Mouse (Mus musculus) cerebellum, adult 2 months (tissue): Measurements from ENCODE around the gene Adrb1.

ENCODE experiments used
- CTCF ChIP-seq: fragments of 200-500 bp; IDR thresholded peaks from 2 replicates; pipeline ENCODE4 v1.5.1; 2011; ENCODE audit warnings: low read depth, mild to moderate bottlenecking, control low read depth, low read length, moderate library complexity, borderline replicate concordance; ENCODE audit not compliant: insufficient read depth
- POLR2A ChIP-seq: fragments of 200-500 bp; IDR thresholded peaks from 2 replicates; pipeline ENCODE4 v1.6.1; 2011; ENCODE audit warnings: low read length, control low read depth, borderline replicate concordance; ENCODE audit not compliant: insufficient read depth

DNA sequence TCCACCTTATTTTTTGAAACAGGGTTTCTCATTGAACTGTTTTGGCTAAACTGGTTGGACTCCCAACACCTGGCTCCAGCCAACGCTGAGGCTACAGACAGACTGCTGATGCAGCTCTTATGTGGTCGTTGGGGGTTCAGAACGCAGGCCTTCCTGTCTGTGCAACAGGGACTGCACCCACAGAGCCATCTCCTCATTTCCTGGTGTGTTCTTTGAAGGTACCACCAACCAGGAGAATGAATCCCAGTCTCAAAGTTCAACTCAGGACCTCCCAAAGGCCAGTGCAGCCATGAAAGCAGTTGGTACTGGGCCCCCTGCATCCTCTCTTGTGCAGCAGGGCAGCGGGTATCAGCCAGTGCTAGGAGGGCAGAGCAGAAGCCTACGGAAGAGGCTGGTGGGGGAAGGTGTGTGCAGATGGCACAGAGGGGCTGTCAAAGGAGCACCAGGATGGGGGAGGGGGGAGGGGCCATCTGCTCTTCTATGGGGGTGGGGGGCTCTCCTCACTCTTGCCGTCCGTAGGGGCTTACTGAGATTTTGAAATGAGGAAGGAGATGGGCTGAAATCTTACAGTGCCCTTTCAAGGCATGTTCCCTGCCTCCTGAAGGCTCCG, 34.9 kb upstream of the Adrb1 start:
- TF ChIP-seq CTCF (no peak), POLR2A (no peak)
